Mouse (Mus musculus) right cerebral cortex, postnatal 4 days (tissue): ENCODE data around the gene Tnks2.
"Not testable (repeated sequence)": the region's sequence is repeated elsewhere in the genome, so short reads cannot be mapped to it uniquely, and the experiment has no call there.

Experiments
- DNase-seq: peaks from one replicate; pipeline ENCODE4 v3.0.0-alpha.2; 2022

Gene Tnks2

DNA sequence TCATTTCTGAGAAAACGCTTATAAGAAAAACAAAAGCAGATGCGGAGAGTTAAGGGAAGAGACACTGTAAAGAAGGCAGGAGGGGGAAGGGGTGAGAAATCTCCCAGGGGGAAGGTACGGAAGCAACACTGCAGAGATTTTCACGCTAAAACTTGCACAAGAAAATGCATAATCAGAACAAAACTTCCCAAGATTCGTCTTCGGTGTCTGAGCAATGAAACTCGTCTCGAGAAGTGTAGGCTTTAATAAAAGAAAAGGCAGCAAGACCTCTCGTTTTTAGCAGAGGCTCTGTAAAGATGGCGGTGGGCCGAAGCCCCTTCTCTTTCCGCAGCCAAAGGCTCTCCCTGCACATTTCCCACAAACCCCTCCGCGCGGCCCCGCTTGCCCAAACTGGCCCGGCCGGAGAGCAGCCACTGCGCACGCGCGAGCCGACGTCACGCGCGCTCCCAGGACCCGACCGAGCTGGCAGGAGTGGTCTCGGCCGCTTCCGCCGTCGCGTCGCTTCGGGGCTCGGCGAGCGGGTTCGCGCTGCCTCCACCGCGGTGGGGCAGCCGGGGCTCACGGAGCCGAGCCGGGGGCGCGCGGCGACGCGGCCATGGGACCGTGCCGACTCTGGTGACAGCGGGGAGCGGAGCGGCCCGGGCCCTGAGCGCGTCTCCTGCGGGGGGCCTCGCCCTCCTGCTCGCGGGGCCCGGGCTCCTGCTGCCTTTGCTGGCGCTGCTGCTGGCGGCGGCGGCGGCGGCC is at the start of gene Tnks2:
Gene Tnks2 (plus strand): TSS at position 445 of the 744 bp plus-strand sequence.
- peak; percentile 97 for DNase-seq

DNA sequence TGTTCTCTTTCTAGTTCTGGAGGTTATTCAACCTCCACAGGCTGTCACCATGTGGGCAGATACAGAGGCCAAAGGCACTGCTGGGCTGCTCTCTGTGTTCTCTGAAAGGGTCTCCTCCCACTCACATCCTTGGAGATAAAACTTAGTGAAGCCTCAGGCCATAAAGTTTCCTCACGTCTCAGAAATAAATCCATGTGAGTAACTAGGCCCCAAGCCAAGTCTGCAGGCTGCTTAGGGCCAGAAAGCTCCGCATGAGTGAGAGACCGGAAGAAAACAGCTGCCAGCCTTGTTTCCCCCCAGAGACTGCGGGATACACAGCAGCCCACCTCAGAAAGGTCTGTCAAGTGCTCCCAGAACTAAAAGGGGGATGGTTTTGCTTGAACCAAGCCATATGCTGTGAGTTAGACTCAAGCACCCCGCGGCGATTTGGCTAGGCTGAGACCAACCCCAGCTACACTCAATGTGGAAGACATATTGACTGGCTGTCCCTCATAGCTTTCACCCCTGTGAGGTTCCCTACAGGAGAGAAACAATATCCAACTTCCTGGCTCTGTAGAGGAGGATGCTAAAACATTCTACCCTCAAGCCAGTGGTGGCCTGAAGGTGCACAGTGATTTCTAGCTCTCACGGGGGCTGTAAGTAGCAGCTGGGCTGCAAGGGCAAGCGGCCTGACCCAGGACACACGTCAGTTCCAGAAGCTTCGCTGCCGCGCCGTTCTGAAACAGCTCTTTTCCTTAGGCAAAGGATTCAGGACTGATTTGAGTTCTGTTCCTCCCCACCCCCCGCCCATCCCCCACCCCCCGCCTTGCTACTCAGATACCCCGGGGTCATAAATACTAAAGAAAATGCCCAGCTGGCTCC is 43.9 kb upstream of the Tnks2 start:
- DNase-seq, result peak; percentile 14

DNA sequence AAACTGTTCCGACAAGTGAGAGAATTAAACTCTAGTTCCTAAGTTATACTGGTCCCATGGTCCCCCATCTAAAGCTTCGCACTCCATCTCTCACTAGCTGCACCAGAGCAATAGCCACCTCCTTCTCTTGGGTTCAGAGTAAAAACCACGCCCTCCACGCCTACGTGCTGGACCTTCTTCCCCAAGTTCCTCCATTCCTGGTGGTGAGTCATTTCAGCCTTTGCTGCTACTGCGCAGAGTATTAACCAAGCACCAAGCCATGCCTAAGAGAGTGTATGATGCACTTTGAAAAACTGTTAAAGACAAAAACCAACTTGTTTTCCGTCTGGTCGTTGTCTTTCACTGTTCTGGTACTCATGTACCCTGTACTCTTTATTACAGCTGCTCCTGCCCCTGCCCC is 41.4 kb upstream of the Tnks2 start:
- no peak for DNase-seq

DNA sequence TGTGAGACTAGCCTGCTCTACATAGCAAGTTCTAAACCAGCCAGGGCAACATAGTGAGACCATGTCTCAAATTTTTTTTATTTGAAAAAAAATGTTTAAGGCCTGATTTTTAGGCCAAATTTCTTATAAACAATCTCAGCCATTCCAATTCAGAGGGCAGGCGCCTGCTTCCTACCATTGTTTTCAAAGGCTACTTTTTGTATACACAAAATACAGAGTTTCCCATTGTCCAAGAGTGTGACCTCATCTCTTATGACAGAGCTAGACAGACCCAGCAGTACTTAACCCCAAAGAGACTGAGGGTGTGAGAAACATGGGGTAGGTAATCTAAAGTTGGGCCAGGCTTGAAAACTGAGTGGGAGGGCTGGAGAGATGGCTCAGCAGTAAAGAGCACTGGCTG is 40.6 kb upstream of the Tnks2 start:
- no peak for DNase-seq

DNA sequence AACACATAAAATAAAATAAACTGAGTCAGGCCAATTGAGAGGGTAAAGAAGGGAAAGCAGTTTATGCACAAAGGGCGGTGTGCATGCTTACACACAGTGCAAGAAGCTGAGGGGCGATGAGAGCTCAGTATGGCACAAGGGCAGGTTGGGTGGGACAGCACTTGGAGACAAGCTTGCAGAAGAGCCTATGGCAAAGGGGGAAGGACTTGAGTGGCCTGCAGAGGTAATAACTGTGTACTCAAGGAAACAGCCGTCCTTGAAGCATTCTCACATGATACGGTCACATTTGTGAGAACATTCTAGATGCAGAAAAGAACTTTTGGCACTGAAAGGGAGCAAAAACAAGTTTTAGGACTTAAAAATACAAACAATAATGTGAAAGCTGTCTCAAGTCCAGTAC is 40.0 kb upstream of the Tnks2 start:
- no peak for DNase-seq

DNA sequence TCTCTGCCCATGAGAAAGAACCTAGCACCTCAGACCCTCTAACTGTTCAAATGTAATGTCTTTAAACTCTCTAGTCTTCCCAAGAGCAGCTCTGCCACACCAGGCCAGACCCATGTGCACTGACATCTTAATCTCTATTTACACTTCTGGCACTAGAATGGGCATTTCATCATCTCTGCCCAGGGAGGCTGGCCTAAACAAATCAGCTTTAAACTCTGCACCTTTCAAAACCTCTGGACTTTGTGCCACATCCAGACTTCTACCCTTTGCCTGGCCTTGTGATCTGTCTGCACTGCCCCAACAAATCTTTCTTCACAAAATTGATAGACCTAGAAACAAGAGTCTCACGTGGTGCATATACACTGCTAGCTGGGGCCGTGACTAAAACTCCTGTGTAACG is 38.8 kb upstream of the Tnks2 start:
- DNase-seq, result no peak

DNA sequence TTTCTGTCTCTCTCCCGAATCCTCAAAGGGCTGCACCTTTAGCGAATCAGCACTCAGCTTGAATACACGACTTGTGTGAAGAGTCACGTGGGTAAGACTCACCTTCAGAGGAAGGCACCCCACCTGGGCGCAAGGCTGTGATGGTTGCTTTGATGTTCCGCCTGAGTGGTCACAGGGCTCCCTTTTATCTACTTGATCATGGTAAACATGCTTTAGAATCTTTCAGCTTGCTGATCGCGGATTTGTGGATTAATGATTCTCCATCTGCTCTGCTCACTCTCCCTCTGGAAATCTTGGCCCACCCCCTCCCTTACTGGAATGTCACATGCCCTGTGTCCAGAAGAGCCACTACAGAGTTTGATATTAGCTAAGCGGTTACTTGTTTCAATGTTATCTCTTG is 37.1 kb upstream of the Tnks2 start:
- DNase-seq, result no peak

DNA sequence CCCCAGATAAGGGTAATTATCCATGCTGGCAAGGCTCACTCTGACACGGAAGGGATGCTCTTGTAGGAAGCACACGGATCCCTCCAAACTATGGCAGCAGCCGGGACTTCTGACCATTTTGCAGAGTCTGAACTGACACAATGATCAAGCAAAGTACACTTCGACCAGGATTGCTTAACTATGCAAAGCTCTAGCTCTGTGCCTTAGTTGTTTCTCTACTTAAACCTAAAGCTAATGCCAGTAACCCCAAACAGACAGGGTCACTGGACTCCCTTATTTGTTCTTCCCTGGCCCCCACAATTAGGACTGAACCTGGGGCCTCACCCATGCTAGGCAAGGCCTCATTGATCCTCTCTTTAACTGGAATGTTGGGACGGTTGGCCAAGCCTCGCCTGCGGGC is 33.7 kb upstream of the Tnks2 start:
- no peak for DNase-seq

DNA sequence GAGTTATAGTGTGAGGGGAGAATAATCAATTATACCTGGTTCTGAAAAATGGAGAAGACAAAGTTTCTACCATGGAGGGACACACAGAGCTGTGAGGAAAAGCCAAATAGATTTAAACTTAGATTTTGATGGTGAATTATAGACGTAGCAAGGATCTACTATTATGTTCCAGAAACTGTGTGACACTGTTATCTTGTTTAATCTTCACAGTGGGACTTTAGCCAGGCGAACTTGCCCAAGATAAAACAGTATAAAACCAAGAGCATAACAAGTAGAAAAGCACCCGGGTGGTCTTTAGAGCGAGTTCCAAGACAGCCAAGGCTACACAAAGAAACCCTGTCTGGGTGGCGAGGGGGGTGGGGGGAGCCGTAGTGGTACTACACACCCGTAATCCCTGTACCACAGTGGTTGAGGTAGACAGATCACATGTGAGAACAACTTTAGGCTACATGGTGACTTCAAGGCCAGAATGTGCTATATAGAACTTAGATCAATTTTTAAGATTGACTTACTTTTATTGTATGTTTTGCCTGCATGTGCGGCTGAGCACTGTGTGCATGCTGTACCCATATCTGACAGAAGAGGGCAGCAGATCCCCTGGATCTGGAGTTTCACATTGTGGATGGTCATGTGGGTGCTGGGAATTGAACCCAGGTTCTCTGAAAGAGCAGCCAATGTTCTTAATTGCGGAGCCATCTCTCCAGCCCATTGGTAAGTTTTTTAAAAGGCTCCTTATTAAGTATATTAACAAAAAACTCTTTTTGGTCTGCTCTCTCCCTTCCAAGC is 32.0 kb upstream of the Tnks2 start:
- no peak for DNase-seq

DNA sequence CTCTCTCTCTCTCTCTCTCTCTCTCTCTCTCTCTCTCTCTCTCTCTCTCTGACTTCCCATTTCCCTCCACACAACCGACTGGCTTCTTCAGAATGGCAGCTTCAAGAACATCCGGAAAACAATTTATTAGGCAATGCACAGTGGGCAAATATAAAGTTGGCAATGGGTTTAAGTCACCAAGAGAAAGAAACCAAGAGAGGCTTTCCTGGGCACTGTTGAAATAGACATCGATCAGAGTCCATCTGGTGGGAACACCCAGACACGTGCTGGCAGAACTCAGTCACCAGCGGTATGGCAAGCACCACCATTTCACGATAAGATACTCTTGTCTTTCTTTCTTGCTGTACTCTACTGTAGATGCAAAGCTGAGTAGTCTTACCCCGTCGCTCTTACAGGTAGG is 30.6 kb upstream of the Tnks2 start:
- no peak for DNase-seq

DNA sequence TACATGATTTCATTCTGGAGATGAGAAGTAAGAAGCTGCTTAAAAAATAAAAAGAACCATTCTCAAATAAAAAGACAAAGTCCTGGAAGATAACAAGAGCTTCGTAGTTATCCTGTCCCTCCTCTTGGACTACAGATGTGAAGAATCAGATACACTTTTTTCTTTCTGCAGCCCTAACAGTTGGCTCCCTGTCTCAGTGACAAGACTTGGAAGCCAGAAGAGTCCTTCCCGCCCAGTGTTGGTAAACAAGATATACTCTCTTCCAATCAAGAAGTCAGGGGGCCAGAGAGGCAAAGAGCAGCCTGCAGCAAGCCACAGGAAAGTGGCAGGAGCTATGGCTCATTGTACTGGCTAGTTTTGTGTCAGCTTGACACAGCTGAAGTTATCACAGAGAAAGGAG is 27.2 kb upstream of the Tnks2 start:
- DNase-seq, result no peak

DNA sequence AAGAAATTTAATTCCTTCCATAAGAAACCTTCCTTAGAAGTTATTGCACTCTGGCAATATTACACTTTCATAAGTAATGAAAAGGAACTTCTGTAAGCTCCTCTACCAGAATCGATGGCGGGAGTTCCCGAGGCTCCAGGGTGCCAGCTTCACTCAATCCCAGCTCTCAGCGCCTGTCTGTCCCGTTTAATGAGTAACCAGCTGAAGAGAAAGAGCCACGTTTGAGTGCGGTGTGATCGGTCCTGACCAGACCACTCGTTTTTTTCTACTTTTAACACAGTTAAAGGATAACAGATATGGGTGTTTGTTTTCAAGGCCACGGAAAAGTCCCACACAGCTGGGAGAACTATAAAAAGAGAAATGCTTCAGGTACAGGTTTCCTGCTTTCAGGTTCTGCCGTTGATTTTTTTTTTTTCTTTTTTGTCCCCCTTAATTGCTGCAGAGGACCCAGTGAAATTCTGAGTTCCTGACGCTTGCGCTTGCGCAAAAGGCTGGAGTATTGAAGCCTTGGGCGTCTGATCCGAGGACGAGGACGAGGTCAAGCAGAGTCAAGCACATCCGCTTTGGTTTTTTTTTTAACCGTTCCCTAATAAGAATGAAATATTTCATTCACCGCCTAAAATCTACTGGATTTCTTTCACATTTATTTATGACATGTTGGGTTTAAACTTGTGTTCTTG is 25.5 kb upstream of the Tnks2 start:
- DNase-seq, result no peak

DNA sequence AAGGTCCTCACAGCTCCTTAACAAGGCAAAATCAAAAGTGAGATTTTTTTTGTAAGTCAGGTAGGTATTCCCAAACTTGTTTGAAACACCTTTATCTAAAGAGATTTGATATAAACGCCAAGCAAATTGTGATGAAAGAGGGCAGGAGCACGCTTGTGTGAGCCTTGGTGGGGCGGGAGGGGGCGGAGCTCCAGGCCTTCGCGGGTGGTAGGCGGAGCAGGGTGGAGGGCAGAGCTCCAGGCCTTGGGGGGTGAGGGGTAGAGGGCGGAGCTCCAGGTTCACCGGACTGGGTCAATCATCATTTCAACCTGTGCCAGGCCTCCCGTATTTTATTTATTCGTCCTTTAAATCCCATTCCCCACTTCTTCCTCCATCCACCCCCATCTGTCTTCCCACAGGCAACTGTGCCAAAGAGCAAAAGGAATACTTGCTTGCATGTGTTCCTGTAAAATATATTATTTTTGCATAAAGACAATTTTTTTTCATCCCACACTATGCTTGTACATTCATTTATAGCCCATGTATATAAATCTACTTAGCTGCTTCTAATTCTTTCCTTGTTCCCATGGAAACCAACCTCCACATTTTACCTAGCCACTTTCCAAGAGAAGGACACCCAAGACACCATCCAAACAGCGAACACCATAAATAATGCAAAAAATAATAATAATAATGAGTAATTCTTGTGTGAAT is 24.4 kb upstream of the Tnks2 start:
- DNase-seq, result peak; percentile 25

DNA sequence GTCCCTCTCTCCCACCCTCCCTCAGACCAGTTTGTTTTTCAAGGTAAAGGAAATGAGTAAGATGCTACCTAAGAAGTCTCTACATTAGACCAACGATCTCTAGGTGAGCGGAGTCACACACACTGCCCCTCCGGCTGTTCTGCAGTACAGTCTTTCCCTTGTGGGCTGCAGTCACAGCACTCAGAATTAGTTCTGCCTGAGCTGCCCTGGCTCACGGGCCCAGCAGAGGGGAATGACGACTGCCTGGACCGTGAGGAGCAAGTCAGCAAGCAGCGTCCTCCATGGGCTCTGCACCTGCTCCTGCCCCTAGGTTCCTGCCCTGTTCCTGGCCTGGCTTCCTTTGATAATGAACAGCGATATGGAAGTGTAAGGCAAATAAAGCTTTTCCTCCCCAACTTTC is 22.0 kb upstream of the Tnks2 start:
- no peak for DNase-seq

DNA sequence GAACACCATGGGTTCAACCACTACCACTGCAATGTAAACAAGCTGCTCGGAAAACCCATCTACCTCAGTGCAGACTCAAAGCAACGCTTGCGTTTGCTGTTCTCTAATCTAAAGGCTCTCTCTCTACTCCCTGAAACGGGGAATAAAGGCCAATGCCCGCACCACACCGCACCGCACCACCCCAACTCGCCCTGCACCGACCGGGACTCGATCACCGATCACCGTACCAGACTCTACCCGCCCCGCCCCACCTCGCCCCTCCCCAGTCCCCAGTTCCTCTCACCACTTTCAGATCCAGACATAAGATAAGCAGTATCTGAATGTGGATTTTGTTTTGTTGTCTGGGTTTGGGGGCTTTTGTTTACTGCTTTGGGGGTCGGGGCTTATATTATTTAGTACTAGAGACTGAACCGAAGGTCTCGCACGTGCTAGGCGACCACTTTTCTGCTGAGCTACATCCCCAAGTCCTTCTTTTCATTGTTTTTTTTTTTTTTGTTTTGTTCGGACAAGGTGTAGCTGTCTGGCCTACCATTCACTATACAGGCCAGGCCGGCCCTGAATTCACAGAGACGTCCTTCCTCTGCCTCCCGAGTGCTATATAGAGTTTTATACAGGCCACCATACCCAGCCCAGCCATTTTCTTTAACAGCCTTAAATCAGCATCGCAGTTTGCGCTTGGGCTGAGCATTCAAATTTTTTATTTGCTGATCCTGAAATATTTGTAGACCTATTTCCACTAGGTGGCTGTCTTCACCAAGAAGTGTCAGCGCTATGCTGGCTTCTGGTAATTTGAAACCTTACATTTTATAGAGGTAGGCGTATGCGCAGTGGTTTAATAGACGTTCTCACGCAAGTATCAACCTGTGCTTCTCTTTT is 18.4 kb upstream of the Tnks2 start:
- peak; percentile 21 for DNase-seq

DNA sequence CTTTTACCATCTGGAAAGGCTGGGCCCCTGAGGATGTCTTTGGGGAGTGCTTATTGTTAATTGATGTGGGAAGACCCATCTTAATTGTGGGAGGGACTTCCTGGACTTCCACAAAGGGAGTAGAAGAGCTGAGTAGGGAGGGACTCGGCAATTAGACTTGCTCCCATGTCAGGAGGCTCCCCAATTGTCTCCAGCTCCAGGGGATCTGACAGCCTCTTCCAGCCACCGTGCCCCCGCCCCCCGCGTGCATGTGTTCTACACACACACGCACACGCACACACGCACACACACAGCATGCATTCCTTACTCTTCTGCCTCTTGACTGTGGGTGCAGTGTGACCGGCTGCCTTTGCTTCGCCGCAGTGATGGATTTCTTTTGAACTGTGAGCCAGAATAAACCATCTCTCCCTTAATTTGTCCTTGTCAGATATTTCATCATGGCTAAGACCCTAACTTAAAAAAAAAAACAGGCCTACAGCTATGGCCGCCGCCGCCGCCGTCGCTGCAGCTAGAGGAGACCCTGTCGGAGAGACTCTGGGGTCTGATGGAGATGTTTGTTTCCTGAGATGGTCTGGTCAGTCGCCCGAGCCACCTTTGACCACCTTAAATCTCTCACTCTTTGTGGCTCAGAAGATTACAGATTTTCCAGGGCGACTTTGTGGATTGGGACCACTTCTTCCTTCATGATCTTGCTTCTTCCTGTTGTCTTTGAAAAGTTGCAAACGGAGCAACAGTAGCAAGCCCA is 15.7 kb upstream of the Tnks2 start:
- peak; percentile 27 for DNase-seq

DNA sequence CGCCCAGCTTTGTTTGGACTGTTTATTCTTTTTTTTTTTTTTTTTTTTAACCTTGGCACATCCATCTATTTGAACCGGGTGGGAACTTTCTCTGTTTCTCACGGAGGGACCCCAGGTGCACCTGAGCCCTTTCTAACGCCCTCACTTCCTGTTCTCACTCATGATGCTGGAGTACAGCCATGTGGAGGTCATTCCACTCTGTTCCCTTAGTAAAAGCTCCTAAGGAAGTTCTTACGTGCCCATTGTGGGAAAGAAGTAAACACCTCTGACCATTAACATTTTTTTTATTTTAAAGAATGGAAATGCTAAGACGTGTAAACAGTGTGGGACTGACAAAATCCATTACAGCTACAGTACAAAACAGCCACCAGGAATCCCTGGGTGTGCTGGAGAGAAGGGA is 14.8 kb upstream of the Tnks2 start:
- no peak for DNase-seq

DNA sequence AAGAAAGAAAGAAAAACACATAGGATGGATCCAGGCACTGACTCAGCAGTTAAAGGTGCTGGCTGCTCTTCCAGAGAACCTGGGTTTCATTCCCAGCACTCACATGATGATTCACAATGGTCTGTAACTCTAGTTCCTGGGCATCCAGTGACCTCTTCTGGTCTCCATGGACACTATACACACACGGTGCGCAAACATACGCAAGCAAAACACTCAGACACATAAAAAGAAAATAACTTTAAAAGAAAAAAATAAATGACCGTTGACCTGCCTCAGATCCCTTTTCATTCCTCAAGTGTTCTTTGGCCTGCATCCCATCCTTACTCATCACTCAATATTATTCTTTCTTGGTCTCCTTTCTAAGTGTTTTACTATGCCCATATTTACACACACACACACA is 13.6 kb upstream of the Tnks2 start:
- no peak for DNase-seq

DNA sequence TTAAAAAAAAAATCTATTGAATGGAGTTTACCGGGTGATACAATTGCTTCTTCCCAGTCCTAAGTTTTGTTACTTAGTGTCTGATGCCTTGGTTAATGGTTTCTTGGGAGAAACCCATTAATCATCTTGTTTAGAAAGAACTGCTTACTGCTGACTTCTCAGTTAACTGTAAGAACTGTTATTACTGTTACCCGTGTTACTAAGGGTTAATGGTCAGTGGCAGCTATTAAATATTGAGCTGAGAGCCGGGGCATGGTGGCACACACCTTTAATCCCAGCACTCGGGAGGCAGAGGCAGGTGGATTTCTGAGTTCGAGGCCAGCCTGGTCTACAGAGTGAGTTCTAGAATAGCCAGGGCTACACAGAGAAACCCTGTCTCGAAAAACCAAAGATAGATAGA is 12.7 kb upstream of the Tnks2 start:
- not testable (repeated sequence) for DNase-seq

DNA sequence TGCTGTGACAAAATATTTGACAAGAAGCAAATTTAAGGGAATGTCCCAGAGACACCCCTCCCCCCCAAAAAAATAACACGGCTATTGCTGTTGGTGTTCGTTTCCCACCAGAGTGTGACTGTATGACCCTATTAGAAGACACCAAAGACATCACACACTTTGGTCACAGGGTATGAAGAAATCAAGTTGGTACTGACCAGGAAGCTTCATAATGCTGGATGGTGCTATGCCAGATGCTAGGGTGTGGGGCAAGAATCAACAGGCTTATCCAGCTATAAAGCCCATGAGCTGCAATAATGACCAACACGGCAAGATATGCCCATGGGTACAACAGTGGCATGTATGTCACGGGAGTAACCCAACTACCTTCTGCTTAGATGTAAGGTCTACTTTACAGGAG is 11.3 kb upstream of the Tnks2 start:
- DNase-seq, result no peak

DNA sequence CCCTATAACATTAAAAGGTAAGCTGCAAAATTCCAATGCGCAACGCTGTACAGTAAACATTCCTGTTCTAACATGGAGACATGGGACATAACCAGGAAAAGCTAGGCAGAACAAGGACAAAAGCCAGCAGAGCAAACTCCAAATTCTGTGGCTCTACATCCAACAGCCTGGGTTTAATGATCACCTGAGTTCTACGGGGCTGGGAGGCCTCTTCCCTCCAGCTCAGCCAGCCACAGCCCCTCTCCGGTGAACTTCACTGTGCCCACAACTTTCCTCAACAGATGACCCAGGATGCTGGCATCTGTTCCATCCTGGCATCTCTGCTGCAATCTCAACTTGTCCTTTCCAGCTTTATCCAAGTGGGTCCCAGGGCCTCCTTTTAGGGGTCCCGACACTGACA is 6.4 kb upstream of the Tnks2 start:
- DNase-seq, result no peak
